In the genomic region with DNA sequence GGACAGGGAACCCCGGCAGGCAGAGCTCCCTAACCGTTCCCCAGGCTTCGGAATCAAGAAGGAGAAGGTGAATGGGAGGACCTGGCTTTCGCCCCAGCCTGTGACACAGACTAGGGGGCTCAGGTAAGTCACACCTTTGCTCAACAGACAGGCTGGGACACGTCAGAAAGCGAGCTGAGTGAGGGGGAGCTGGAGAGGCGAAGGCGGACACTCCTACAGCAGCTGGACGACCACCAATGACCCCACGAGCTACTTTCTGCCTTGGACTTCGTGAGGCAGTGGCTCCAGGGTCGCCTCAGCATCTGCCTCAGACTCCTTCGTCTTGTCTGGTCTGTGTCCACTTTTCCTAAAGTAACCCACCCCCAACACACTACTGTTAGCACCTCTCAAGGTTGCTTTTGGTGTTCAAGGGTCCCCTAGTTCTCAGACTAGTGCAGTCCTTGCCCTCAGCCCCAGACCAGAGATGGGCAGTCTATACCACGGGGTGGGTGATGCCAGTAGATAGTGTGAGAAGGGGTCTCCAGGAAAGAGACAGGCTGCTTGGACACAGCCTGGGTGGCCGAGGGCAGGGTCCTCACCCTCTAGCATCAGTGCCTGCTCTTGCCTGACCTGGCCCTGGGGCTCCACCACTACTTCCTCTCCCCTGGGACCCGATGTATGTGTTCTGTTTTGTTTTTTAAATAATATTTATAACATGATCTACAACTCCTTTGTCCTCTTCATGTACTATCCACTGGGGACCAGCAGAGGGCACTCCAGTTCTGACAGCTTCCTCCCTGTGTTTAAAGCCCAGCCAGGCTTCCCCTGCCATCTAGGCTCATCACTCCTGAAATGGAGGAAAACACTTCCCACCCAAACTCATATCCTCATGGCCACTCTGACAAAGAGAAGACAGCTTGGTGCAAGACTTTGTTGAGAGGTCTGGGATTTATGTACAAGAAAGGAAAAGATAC, we compare ENCODE assay signal across 8 mouse cellular contexts. TPM values are rescaled to one million over a fixed set of nuclear protein-coding genes. Genes with fewer than 3 reads are reported as not detected.
DNase-seq lines count a peak whose midpoint lies in the region; ATAC-seq lines count a peak whose summit lies in the region.

No protein-coding gene starts in this region.

- no peaks in the 10 kb centered on the region; the same call in 1 of the 2 replicates for H3K4me1 ChIP-seq in hindbrain, embryonic 16.5 days (ENCODE audit: control insufficient read depth, insufficient read depth, low read depth, low read length)

- no peaks in the 10 kb centered on the region for H3K27me3 ChIP-seq in hindbrain, embryonic 16.5 days (replicated peaks; ENCODE audit: control insufficient read depth, insufficient read depth, low read length)

- H3K9me3 ChIP-seq in hindbrain, embryonic 16.5 days (ENCODE audit: control insufficient read depth, low read length) = no peaks in the 10 kb centered on the region

- no peak overlapping the region for H3K4me3 ChIP-seq in hindbrain, embryonic 16.5 days (ENCODE audit: low read length)

- no peak overlapping the region for H3K4me2 ChIP-seq in hindbrain, embryonic 16.5 days (ENCODE audit: low read length)

- DNase-seq in ZHBTc4 (ENCODE audit: low read depth, low spot score) = peak; percentile 75
- DNase-seq in cerebellum, postnatal 25 days = peak; percentile 78 to 86
- peak; percentile 79 for DNase-seq in gastrocnemius, adult 18-20 months (ENCODE audit: low spot score)
- peak; percentile 63 for DNase-seq in left cerebral cortex, adult 11 months (ENCODE audit: low spot score)
- DNase-seq in right cerebral cortex, postnatal 25 days = peak; percentile 60

- H3K36me3 ChIP-seq in hindbrain, embryonic 16.5 days (ENCODE audit: control insufficient read depth, insufficient read depth, low read length) = peaks cover 59% of the 10 kb centered on the region

- H3K27ac ChIP-seq in hindbrain, embryonic 16.5 days (ENCODE audit: low read depth, low read length) = peak overlapping the region; percentile 68

- peak overlapping the region; percentile 29; the same call in 1 of the 2 replicates for H3K9ac ChIP-seq in hindbrain, embryonic 16.5 days (ENCODE audit: low read depth, low read length)

- 81% methylated on average over 16 of the region's 16 CpGs for WGBS in hindbrain, embryonic 16.5 days

- peak; percentile 37 for ATAC-seq in hindbrain, embryonic 16.5 days
- 0 out of 2 replicates have a peak, but pooled peaks have one; percentile 54 for ATAC-seq in megakaryocyte-erythroid progenitor cell, adult 5-6 weeks (replicated peaks; ENCODE audit: low FRiP score, low TSS enrichment, poor library complexity, severe bottlenecking)
- ATAC-seq in erythroblast, adult 5-6 weeks (replicated peaks; ENCODE audit: low FRiP score, poor library complexity, severe bottlenecking) = no peak

RNA-seq across cellular contexts. Expression of a gene that starts 20.9 kb away (rescaled TPM):
- not detected for total RNA-seq in gastrocnemius, adult 18-20 months (2021)
- polyA plus RNA-seq in hindbrain, embryonic 16.5 days (2015; fragmentation: Nextera tagmentation; extraction: Ambion mirVana) = 0.85 and 1.2 TPM in 2 replicates
- total RNA-seq in megakaryocyte-erythroid progenitor cell, adult 5-6 weeks (2014; fragmentation: Nextera tagmentation) = not detected in 2 replicates
- total RNA-seq in megakaryocyte-erythroid progenitor cell, adult 5-6 weeks (2017) = not detected in 2 replicates
- total RNA-seq in erythroblast, adult 5-6 weeks (2015; ENCODE audit: low replicate concordance) = 0.63 TPM in 1 of 2 replicates, not detected in the other
- total RNA-seq in erythroblast, adult 5-6 weeks (2017; ENCODE audit: low replicate concordance) = not detected in 2 replicates

RNA-seq across cellular contexts. Expression of a gene that starts 21.7 kb away (rescaled TPM):
- total RNA-seq in gastrocnemius, adult 18-20 months (2021) = 10 to 100 TPM; 21.9 to 25.4 TPM
- 114 and 117 TPM in 2 replicates for polyA plus RNA-seq in hindbrain, embryonic 16.5 days (2015; fragmentation: Nextera tagmentation; extraction: Ambion mirVana)
- 26.2 and 41.2 TPM in 2 replicates for total RNA-seq in megakaryocyte-erythroid progenitor cell, adult 5-6 weeks (2014; fragmentation: Nextera tagmentation)
- 1.4 and 3.5 TPM in 2 replicates for total RNA-seq in megakaryocyte-erythroid progenitor cell, adult 5-6 weeks (2017)
- 2.3 TPM in 1 of 2 replicates, not detected in the other for total RNA-seq in erythroblast, adult 5-6 weeks (2015; ENCODE audit: low replicate concordance)
- total RNA-seq in erythroblast, adult 5-6 weeks (2017; ENCODE audit: low replicate concordance) = 1.4 and 2.0 TPM in 2 replicates

RNA-seq across cellular contexts. Expression of a gene that starts 53.7 kb away (rescaled TPM):
- total RNA-seq in gastrocnemius, adult 18-20 months (2021) = 1 to 10 TPM; 4.2 to 7.7 TPM
- polyA plus RNA-seq in hindbrain, embryonic 16.5 days (2015; fragmentation: Nextera tagmentation; extraction: Ambion mirVana) = 7.4 and 9.7 TPM in 2 replicates
- total RNA-seq in megakaryocyte-erythroid progenitor cell, adult 5-6 weeks (2014; fragmentation: Nextera tagmentation) = 0.70 and 4.9 TPM in 2 replicates
- 0.61 and 1.8 TPM in 2 replicates for total RNA-seq in megakaryocyte-erythroid progenitor cell, adult 5-6 weeks (2017)
- 1.2 and 3.6 TPM in 2 replicates for total RNA-seq in erythroblast, adult 5-6 weeks (2015; ENCODE audit: low replicate concordance)
- total RNA-seq in erythroblast, adult 5-6 weeks (2017; ENCODE audit: low replicate concordance) = 3.7 and 4.5 TPM in 2 replicates
